In genomic region chr15:88555476-88555875, GRCm38 (mm10) we compare ENCODE assay signal across 10 mouse cellular contexts. TPM values are rescaled to one million over a fixed set of nuclear protein-coding genes. Genes with fewer than 3 reads are reported as not detected.
A peak's percentile ranks its signal among the peaks of the same experiment; 100 is the strongest.
DNase-seq lines count a peak whose midpoint lies in the region; ATAC-seq and TF ChIP-seq lines count a peak whose summit lies in the region.
"Had no signal": no experiment of that assay in that cellular context is flagged by ENCODE, and none has a peak within 500 bp of the region (broad histone marks: within the 10 kb centered on the region; RNA-seq: fewer than 3 reads in every experiment).

No protein-coding gene starts in this region.

- no peak overlapping the region for H3K4me3 ChIP-seq in forebrain, embryonic 11.5 days (ENCODE audit: low read depth, low read length)
- no peak overlapping the region for H3K4me3 ChIP-seq in forebrain, embryonic 16.5 days (replicated peaks; ENCODE audit: low read length)
- no peak overlapping the region for H3K4me3 ChIP-seq in lung, adult 2 months (replicated peaks; ENCODE audit: extremely low read depth, low read depth, low read length)
- H3K4me3 ChIP-seq: megakaryocyte, embryonic 14.5 days had no signal

- 22% methylated on average over 8 of the region's 8 CpGs for WGBS in forebrain, embryonic 11.5 days
- 13% methylated on average over 8 of the region's 8 CpGs for WGBS in forebrain, embryonic 16.5 days
- WGBS in lung, adult 2 months = 14% methylated on average over 8 of the region's 8 CpGs

- H3K9me3 ChIP-seq in forebrain, embryonic 11.5 days (ENCODE audit: control insufficient read depth, low read length) = no peaks in the 10 kb centered on the region
- H3K9me3 ChIP-seq in forebrain, embryonic 16.5 days (ENCODE audit: control insufficient read depth, low read length) = no peaks in the 10 kb centered on the region

- no peaks in the 10 kb centered on the region for H3K27me3 ChIP-seq in forebrain, embryonic 11.5 days (ENCODE audit: control insufficient read depth, insufficient read depth, low read length)
- H3K27me3 ChIP-seq in forebrain, embryonic 16.5 days (replicated peaks; ENCODE audit: control insufficient read depth, insufficient read depth, low read length) = no peaks in the 10 kb centered on the region
- H3K27me3 ChIP-seq: megakaryocyte, embryonic 14.5 days had no signal

- H3K9ac ChIP-seq in forebrain, embryonic 11.5 days (ENCODE audit: low read length) = no peak overlapping the region
- no peak overlapping the region for H3K9ac ChIP-seq in forebrain, embryonic 16.5 days (replicated peaks; ENCODE audit: low read depth, low read length)

- no peak for ATAC-seq in forebrain, embryonic 11.5 days (replicated peaks; ENCODE audit: low FRiP score)
- no peak for ATAC-seq in forebrain, embryonic 16.5 days
- ATAC-seq in activated CD4-positive, CD25-positive, alpha-beta regulatory T cell, adult 4 months = no peak

- H3K36me3 ChIP-seq in forebrain, embryonic 11.5 days (ENCODE audit: control insufficient read depth, insufficient read depth, low read length) = no peaks in the 10 kb centered on the region
- H3K36me3 ChIP-seq in forebrain, embryonic 16.5 days (ENCODE audit: control insufficient read depth, insufficient read depth) = no peaks in the 10 kb centered on the region

- peak; percentile 72 for DNase-seq in forebrain, embryonic 11.5 days (ENCODE audit: low spot score)
- no peak for DNase-seq in lung, adult 2 months
- no peak for DNase-seq in lung, postnatal 25 days (ENCODE audit: low spot score)
- DNase-seq in c-Kit-positive CD71-positive TER-119-positive erythroid progenitor cells, embryonic 14.5 days (ENCODE audit: low spot score) = peak; percentile 9
- DNase-seq in kidney, postnatal 14 days = peak; percentile 9
- DNase-seq in retina, adult 2 months (ENCODE audit: low read depth, low spot score) = peak; percentile 23

- H3K4me1 ChIP-seq in forebrain, embryonic 11.5 days (replicated peaks; ENCODE audit: control insufficient read depth, insufficient read depth, low read length) = no peaks in the 10 kb centered on the region; the same call in 1 of the 2 replicates
- H3K4me1 ChIP-seq in forebrain, embryonic 16.5 days (replicated peaks; ENCODE audit: control insufficient read depth, insufficient read depth, low read length) = peaks cover 9% of the 10 kb centered on the region
- no peaks in the 10 kb centered on the region for H3K4me1 ChIP-seq in lung, adult 2 months (ENCODE audit: control insufficient read depth, insufficient read depth, low read length)
- H3K4me1 ChIP-seq: megakaryocyte, embryonic 14.5 days had no signal

- no peak for TF ChIP-seq POLR2A in lung, adult 2 months (IDR thresholded peaks at IDR 0.05; ENCODE audit: borderline replicate concordance, extremely low read depth, low read depth, low read length)

- no peak overlapping the region for H3K4me2 ChIP-seq in forebrain, embryonic 11.5 days (ENCODE audit: low read depth, low read length, severe bottlenecking)
- no peak overlapping the region for H3K4me2 ChIP-seq in forebrain, embryonic 16.5 days (ENCODE audit: low read length)

- no peak overlapping the region for H3K27ac ChIP-seq in forebrain, embryonic 11.5 days (ENCODE audit: low read depth, low read length)
- no peak overlapping the region for H3K27ac ChIP-seq in forebrain, embryonic 16.5 days (ENCODE audit: low read length)

- TF ChIP-seq CTCF in lung, adult 2 months (IDR thresholded peaks at IDR 0.05; ENCODE audit: insufficient read depth, low read length) = peak; percentile 85

RNA-seq across cellular contexts. Expression of gene Zdhhc25, which starts 44.6 kb away (rescaled TPM):
- not detected in 2 replicates for polyA plus RNA-seq in forebrain, embryonic 11.5 days (2014; fragmentation: Nextera tagmentation; extraction: Ambion mirVana)
- polyA plus RNA-seq in forebrain, embryonic 16.5 days (2015; fragmentation: Nextera tagmentation; extraction: Ambion mirVana) = not detected in 2 replicates
- polyA plus RNA-seq in lung, adult 2 months (2012; rRNA removed) = not detected in 2 replicates
- polyA plus RNA-seq in activated CD4-positive, CD25-positive, alpha-beta regulatory T cell, adult 4 months (2017; shearing (Covaris generic)) = not detected
- polyA plus RNA-seq: heart, embryonic 14.5 days had no signal

Comparison
In these comparisons a context has a peak if more than half of its experiments do, and no peak if none do; other contexts are left out.
1. DNase-seq: peak in forebrain, embryonic 11.5 days (single experiment), c-Kit-positive CD71-positive TER-119-positive erythroid progenitor cells, embryonic 14.5 days (single experiment), kidney, postnatal 14 days (single experiment) and retina, adult 2 months (single experiment); none in lung, adult 2 months (single experiment) and lung, postnatal 25 days (single experiment).